Mouse (Mus musculus) spleen, adult 2 months (tissue): ENCODE data around the gene Ebf3.

Experiments used
- CTCF ChIP-seq: fragments of 200-500 bp; IDR thresholded peaks from 2 replicates; pipeline ENCODE4 v1.5.1; 2011; ENCODE audit warnings: mild to moderate bottlenecking, inconsistent platforms; ENCODE audit not compliant: insufficient read depth, insufficient read length, insufficient replicate concordance; ENCODE audit errors: extremely low read depth
- POLR2A ChIP-seq: fragments of 200-500 bp; IDR thresholded peaks from 2 replicates; pipeline ENCODE4 v1.6.1; 2011; ENCODE audit warnings: low read depth, low read length, inconsistent platforms

DNA sequence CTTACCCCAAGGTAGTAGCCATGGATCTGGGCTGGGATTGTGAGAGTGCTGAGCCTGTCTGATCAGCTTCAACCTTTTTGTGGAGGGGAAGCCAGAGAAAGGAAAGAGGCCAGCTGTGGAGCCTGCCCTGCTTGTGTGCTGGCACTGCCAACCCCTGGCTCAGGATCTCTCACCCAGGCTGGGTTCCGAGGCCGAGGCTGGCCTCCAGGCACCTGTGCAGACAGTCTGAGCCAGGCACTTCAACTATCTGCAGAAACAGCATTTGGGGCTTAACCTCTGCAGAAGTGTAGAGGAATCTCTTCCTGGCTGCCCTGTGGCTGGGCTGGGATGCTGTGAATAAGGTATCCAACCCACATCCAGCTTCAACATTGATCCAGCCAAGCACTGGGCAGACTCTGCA is 19.7 kb upstream of the Ebf3 start:
- TF ChIP-seq CTCF (no peak), POLR2A (no peak)
